ENCODE assay signal across 7 mouse cellular contexts in genomic region chr8:83715771-83716170, GRCm38 (mm10). TPM values are rescaled to one million over a fixed set of nuclear protein-coding genes. Genes with fewer than 3 reads are reported as not detected.
DNase-seq lines count a peak whose midpoint lies in the region; ATAC-seq and TF ChIP-seq lines count a peak whose summit lies in the region.

No protein-coding gene starts in this region.

- under 1% methylated on average over 17 of the region's 17 CpGs for WGBS in lung, adult 2 months
- 1% methylated on average over 17 of the region's 17 CpGs for WGBS in embryonic facial prominence, embryonic 11.5 days
- under 1% methylated on average over 17 of the region's 17 CpGs for WGBS in intestine, embryonic 15.5 days
- WGBS in neural tube, embryonic 15.5 days, result 2% methylated on average over 17 of the region's 17 CpGs

- H3K9ac ChIP-seq in embryonic facial prominence, embryonic 11.5 days (replicated peaks; ENCODE audit: low read length), result peak overlapping the region; percentile 89
- H3K9ac ChIP-seq in intestine, embryonic 15.5 days, result peak overlapping the region; percentile 90
- peak overlapping the region; percentile 86 for H3K9ac ChIP-seq in neural tube, embryonic 15.5 days (replicated peaks)

- TF ChIP-seq CTCF in lung, adult 2 months (IDR thresholded peaks at IDR 0.05; ENCODE audit: insufficient read depth, low read length), result no peak

- intact Hi-C loops in left cerebral cortex, postnatal 36 days (cut with DNase I), result loop anchor here (5.0 kb wide), 1 partner anchor 48 kb away; the partner anchor contains the start of gene Ptger1

- no peak for TF ChIP-seq POLR2A in lung, adult 2 months (IDR thresholded peaks at IDR 0.05; ENCODE audit: borderline replicate concordance, extremely low read depth, low read depth, low read length)

- DNase-seq in lung, adult 2 months, result no peak
- DNase-seq in lung, postnatal 10 days, result no peak
- no peak for DNase-seq in embryonic facial prominence, embryonic 11.5 days (ENCODE audit: low spot score)
- no peak for DNase-seq in left cerebral cortex, postnatal 36 days (ENCODE audit: low spot score in 2 of 2)

- H3K4me2 ChIP-seq in embryonic facial prominence, embryonic 11.5 days (ENCODE audit: low read depth, low read length), result peak overlapping the region; percentile 76
- peak overlapping the region; percentile 63 for H3K4me2 ChIP-seq in intestine, embryonic 15.5 days (replicated peaks)
- H3K4me2 ChIP-seq in neural tube, embryonic 15.5 days, result peak overlapping the region; percentile 89

- ATAC-seq in embryonic facial prominence, embryonic 11.5 days (replicated peaks; ENCODE audit: insufficient number of reproducible peaks, low FRiP score, low TSS enrichment, low read depth), result no peak
- no peak for ATAC-seq in intestine, embryonic 15.5 days
- ATAC-seq in neural tube, embryonic 15.5 days (ENCODE audit: low FRiP score), result no peak
- no peak for ATAC-seq in monocyte, adult 5-6 weeks (replicated peaks; ENCODE audit: insufficient number of reproducible peaks, low FRiP score, low TSS enrichment, poor library complexity, severe bottlenecking)

- H3K4me1 ChIP-seq in lung, adult 2 months (ENCODE audit: control insufficient read depth, insufficient read depth, low read length), result peaks cover 4% of the 10 kb centered on the region; the same call in 1 of the 2 replicates
- H3K4me1 ChIP-seq in embryonic facial prominence, embryonic 11.5 days (ENCODE audit: control insufficient read depth, insufficient read depth, low read length), result no peaks in the 10 kb centered on the region; the same call in 1 of the 2 replicates
- H3K4me1 ChIP-seq in intestine, embryonic 15.5 days (replicated peaks), result peaks cover 10% of the 10 kb centered on the region
- H3K4me1 ChIP-seq in neural tube, embryonic 15.5 days, result peaks cover 22% of the 10 kb centered on the region

- H3K27ac ChIP-seq in embryonic facial prominence, embryonic 11.5 days (replicated peaks; ENCODE audit: low read depth, low read length), result no peak overlapping the region
- peak overlapping the region; percentile 94 for H3K27ac ChIP-seq in intestine, embryonic 15.5 days
- H3K27ac ChIP-seq in neural tube, embryonic 15.5 days (replicated peaks), result peak overlapping the region; percentile 98

- peaks cover 6% of the 10 kb centered on the region for H3K36me3 ChIP-seq in embryonic facial prominence, embryonic 11.5 days (replicated peaks; ENCODE audit: control insufficient read depth, insufficient read depth, low read depth, low read length)
- peaks cover 14% of the 10 kb centered on the region for H3K36me3 ChIP-seq in intestine, embryonic 15.5 days
- H3K36me3 ChIP-seq in neural tube, embryonic 15.5 days, result peaks cover 17% of the 10 kb centered on the region

- no peaks in the 10 kb centered on the region for H3K9me3 ChIP-seq in embryonic facial prominence, embryonic 11.5 days (replicated peaks; ENCODE audit: control insufficient read depth, low read length)
- no peaks in the 10 kb centered on the region for H3K9me3 ChIP-seq in intestine, embryonic 15.5 days
- H3K9me3 ChIP-seq in neural tube, embryonic 15.5 days (replicated peaks), result no peaks in the 10 kb centered on the region

- peak overlapping the region; percentile 72 for H3K4me3 ChIP-seq in lung, adult 2 months (replicated peaks; ENCODE audit: extremely low read depth, low read depth, low read length)
- H3K4me3 ChIP-seq in embryonic facial prominence, embryonic 11.5 days (ENCODE audit: low read depth, low read length), result peak overlapping the region; percentile 96
- peak overlapping the region; percentile 96 for H3K4me3 ChIP-seq in intestine, embryonic 15.5 days (replicated peaks)
- H3K4me3 ChIP-seq in neural tube, embryonic 15.5 days (replicated peaks), result peak overlapping the region; percentile 82

- H3K27me3 ChIP-seq in embryonic facial prominence, embryonic 11.5 days (ENCODE audit: control insufficient read depth, insufficient read depth, low read length), result no peaks in the 10 kb centered on the region
- no peaks in the 10 kb centered on the region for H3K27me3 ChIP-seq in intestine, embryonic 15.5 days (replicated peaks)
- 0 out of 2 replicates have a peak, but pooled peaks cover 3% of the 10 kb centered on the region for H3K27me3 ChIP-seq in neural tube, embryonic 15.5 days (replicated peaks)

RNA-seq across cellular contexts. Expression of gene Ddx39, which starts 0.8 kb away (rescaled TPM):
- 18.4 and 24.0 TPM in 2 replicates for polyA plus RNA-seq in lung, adult 2 months (2012; rRNA removed)
- polyA plus RNA-seq in embryonic facial prominence, embryonic 11.5 days (2014; fragmentation: Nextera tagmentation; extraction: Ambion mirVana), result 191 and 195 TPM in 2 replicates
- 215 and 226 TPM in 2 replicates for polyA plus RNA-seq in intestine, embryonic 15.5 days (2015; fragmentation: Nextera tagmentation; extraction: Ambion mirVana)
- polyA plus RNA-seq in neural tube, embryonic 15.5 days (2015; fragmentation: Nextera tagmentation; extraction: Ambion mirVana), result 86.5 and 117 TPM in 2 replicates
- total RNA-seq in monocyte, adult 5-6 weeks (2017), result 51.8 to 77.1 TPM (median 60.3 TPM) in 3 replicates
- 10 to 100 TPM; 15.4 to 18.6 TPM for total RNA-seq in left cerebral cortex, postnatal 36 days (2021)

RNA-seq across cellular contexts. Expression of gene Pkn1, which starts 16.8 kb away (rescaled TPM):
- polyA plus RNA-seq in lung, adult 2 months (2012; rRNA removed), result 148 and 168 TPM in 2 replicates
- 20.6 and 21.5 TPM in 2 replicates for polyA plus RNA-seq in embryonic facial prominence, embryonic 11.5 days (2014; fragmentation: Nextera tagmentation; extraction: Ambion mirVana)
- 34.4 and 35.2 TPM in 2 replicates for polyA plus RNA-seq in intestine, embryonic 15.5 days (2015; fragmentation: Nextera tagmentation; extraction: Ambion mirVana)
- 24.6 and 25.1 TPM in 2 replicates for polyA plus RNA-seq in neural tube, embryonic 15.5 days (2015; fragmentation: Nextera tagmentation; extraction: Ambion mirVana)
- 159 to 217 TPM (median 178 TPM) in 3 replicates for total RNA-seq in monocyte, adult 5-6 weeks (2017)
- total RNA-seq in left cerebral cortex, postnatal 36 days (2021), result 10 to 100 TPM; 52.9 to 65.1 TPM

RNA-seq across cellular contexts. Expression of gene Adgre5, which starts 25.4 kb away (rescaled TPM):
- 557 and 634 TPM in 2 replicates for polyA plus RNA-seq in lung, adult 2 months (2012; rRNA removed)
- polyA plus RNA-seq in embryonic facial prominence, embryonic 11.5 days (2014; fragmentation: Nextera tagmentation; extraction: Ambion mirVana), result 19.0 and 22.1 TPM in 2 replicates
- 32.3 and 35.4 TPM in 2 replicates for polyA plus RNA-seq in intestine, embryonic 15.5 days (2015; fragmentation: Nextera tagmentation; extraction: Ambion mirVana)
- polyA plus RNA-seq in neural tube, embryonic 15.5 days (2015; fragmentation: Nextera tagmentation; extraction: Ambion mirVana), result 12.2 and 15.5 TPM in 2 replicates
- total RNA-seq in monocyte, adult 5-6 weeks (2017), result 1,127 to 1,315 TPM (median 1,167 TPM) in 3 replicates
- total RNA-seq in left cerebral cortex, postnatal 36 days (2021), result 10 to 100 TPM in 1 of 2 experiments, 1 to 10 TPM in 1; 6.0 to 10.8 TPM

RNA-seq across cellular contexts. Expression of gene Ptger1, which starts 49.3 kb away (rescaled TPM):
- 6.8 and 7.8 TPM in 2 replicates for polyA plus RNA-seq in lung, adult 2 months (2012; rRNA removed)
- polyA plus RNA-seq in embryonic facial prominence, embryonic 11.5 days (2014; fragmentation: Nextera tagmentation; extraction: Ambion mirVana), result 0.27 and 1.9 TPM in 2 replicates
- 1.2 and 1.6 TPM in 2 replicates for polyA plus RNA-seq in intestine, embryonic 15.5 days (2015; fragmentation: Nextera tagmentation; extraction: Ambion mirVana)
- polyA plus RNA-seq in neural tube, embryonic 15.5 days (2015; fragmentation: Nextera tagmentation; extraction: Ambion mirVana), result 0.95 and 1.00 TPM in 2 replicates
- total RNA-seq in monocyte, adult 5-6 weeks (2017), result 3.8 to 7.5 TPM (median 5.5 TPM) in 3 replicates
- 1 to 10 TPM; 1.1 to 1.2 TPM for total RNA-seq in left cerebral cortex, postnatal 36 days (2021)

Comparison
In these comparisons a context has a peak if more than half of its experiments do, and no peak if none do; other contexts are left out.
1. RNA of gene Adgre5, which starts 25.4 kb away (polyA plus RNA-seq): 557 to 634 TPM in lung, adult 2 months; 32.3 to 35.4 TPM in intestine, embryonic 15.5 days, 19.0 to 22.1 TPM in embryonic facial prominence, embryonic 11.5 days and 12.2 to 15.5 TPM in neural tube, embryonic 15.5 days; every median in the first group is over 10 times any median in the second.
2. Peak in every context shown above with its lines, with median percentiles within 50 percentile points of each other: H3K4me3 ChIP-seq, H3K4me2 ChIP-seq and H3K9ac ChIP-seq.